Mouse (Mus musculus): ENCODE measurements around the gene Wdsub1.
"Not testable (repeated sequence)": the region's sequence is repeated elsewhere in the genome, so short reads cannot be mapped to it uniquely, and the experiment has no call there.

Wdsub1 gene

GRCm38 (mm10) chr2:59881831-59882741, at the start of gene Wdsub1:
Gene Wdsub1, minus strand, starts transcription at chr2:59882591.
- DNase-seq (ENCODE audit: low read depth, low spot score), result peak; percentile 94

GRCm38 (mm10) chr2:59913610-59914009, 31.2 kb upstream of the Wdsub1 start:
- DNase-seq (ENCODE audit: low read depth, low spot score), result no peak

DNA sequence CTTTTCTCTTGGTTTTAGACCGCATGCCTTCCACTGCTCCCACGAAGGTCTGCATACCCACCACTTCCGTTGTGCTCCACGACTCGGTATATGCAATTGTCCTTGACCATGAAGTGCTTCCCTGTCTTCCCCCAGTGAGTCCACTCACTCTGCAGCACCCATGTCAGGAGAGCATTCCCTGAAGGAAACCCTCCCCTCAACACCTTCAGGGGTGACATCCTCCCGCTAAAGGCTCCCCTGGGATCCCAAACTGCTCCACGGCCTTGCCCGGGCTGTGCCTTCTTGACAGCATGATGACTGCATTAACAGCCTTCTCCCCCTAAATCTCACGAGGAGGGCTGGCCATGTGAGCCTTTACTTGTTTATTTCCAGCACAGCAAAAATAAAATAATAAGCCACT, 25.7 kb upstream of the Wdsub1 start:
- no peak for DNase-seq (ENCODE audit: low read depth, low spot score)

DNA sequence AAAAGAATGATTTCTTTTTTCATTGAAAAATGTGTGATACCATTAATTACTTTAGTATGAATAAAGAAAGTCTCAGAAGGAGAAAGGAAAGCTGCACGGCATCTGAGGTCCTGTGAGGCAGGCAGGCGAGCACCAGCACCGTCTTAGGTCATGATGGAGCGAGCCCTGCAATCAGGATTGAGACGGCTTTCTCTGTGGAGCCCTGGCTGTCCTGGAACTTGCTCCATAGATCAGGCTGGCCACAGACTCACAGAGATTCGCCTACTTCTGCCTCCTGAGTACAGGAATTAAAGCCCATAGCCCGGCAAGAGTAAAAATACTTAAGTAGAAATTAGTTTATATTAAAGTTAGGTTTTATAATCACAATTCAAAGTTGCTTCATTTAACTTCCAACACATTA, 21.6 kb upstream of the Wdsub1 start:
- DNase-seq (ENCODE audit: low read depth, low spot score), result no peak

DNA sequence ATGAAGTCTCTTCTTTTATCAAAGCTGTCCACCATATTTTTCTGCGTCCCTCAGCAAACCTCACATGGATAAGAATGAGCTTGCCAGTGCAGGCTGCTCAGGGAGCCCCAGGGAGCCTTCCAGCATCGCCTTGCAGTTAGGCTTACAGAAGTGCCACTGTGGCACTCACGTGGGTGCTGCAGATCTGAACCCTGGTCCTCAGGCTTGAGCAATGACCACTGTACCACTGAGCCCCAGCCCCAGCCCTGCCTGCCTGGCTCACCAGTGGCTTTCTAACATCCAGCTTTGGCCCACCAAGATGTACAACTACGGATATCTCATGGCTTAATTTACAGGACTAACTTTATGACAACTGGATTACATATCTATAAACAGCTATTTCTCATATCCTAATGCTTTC, 16.3 kb upstream of the Wdsub1 start:
- DNase-seq (ENCODE audit: low read depth, low spot score), result no peak

DNA sequence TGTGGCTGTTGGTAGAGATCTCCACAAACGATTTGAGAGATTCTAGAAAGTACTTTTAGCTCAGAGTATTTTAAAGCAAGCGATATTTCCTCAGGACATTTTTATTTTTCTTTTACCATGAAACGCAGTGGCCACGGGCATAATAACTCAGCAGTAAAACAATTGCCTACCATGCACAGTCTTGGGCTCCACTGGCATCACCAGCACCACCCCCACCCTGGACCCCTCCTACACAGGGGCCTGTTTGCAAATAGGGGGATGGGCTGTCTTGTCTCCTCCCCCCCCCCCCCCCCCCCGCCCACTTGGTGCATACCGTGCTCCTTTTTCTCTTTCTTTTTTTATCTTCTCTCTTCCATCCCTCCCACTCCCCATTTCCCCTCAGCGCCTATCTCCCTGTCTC, 15.7 kb upstream of the Wdsub1 start:
- no peak for DNase-seq (ENCODE audit: low read depth, low spot score)

DNA sequence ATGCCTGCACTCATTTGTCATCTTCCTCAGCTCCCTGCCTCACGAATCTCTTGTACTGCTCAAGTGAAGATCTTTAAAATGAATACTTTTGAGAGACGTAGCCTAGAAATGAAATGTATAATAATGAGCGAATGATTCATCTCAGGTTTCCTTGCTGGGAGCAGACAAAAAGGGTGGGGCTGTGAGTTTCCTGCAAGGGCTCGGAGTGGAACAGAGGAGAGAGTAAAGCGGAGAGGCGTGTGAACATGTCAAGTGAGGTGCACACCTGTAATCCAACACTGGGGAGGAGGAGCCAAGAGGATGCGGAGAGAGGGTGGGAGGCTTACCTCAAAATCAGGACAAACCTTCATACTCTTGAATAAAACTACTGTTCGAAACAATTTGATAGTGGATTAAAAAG, 14.4 kb upstream of the Wdsub1 start:
- DNase-seq (ENCODE audit: low read depth, low spot score), result peak; percentile 56

- peak; percentile 92 for DNase-seq (ENCODE audit: low read depth, low spot score)
These were observed 14.0 kb upstream of the Wdsub1 start for GRCm38 (mm10) chr2:59896400-59896799.

- DNase-seq (ENCODE audit: low read depth, low spot score), result no peak
These were observed 7.3 kb upstream of the Wdsub1 start for GRCm38 (mm10) chr2:59889699-59890098.

DNA sequence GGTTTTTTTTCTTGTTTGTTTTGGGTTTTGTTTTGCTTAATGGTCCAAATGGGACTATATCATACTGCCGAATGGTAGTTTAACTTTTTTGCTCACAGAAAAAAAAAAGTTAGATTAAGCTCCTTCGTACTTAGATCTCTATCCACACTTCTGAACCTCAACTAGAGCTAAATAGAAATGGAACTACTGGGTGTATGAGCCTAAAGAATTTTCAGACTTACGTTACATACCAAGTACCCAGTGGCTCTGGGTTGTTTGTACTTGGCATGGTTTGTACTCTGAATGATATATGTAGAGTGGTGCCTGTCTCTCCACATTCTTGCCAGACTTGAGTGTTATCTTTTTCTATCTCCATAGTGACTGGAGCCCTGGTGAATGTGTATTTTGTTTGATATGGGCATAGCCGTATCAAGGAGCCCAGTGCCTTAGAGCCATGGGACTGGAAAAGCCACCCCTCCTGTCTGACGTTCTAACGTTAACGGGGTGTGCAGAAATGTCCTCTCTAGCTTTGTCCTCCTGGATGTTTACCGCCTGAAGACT, 421 bp upstream of the Wdsub1 start:
- no peak for DNase-seq (ENCODE audit: low read depth, low spot score)

DNA sequence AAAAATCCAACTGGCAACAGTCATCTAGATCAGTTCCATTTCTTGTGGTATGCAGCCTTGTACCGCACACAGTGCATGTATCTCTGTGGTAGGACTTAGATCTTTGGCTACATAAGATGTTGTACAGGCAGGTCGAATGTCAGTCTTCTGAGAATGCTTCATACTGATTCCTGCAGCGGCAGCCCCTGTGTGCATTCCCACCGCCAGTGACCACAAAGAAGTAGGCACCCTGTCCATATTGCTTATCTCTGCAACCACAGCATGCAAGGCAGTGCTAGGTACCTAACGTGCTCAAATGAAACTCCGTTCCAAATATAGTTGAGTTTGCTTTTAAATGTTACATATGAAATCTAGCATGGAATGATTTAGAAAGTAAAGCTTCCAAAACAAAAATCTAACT, 987 bp downstream of the Wdsub1 start:
- DNase-seq (ENCODE audit: low read depth, low spot score), result peak; percentile 43

DNA sequence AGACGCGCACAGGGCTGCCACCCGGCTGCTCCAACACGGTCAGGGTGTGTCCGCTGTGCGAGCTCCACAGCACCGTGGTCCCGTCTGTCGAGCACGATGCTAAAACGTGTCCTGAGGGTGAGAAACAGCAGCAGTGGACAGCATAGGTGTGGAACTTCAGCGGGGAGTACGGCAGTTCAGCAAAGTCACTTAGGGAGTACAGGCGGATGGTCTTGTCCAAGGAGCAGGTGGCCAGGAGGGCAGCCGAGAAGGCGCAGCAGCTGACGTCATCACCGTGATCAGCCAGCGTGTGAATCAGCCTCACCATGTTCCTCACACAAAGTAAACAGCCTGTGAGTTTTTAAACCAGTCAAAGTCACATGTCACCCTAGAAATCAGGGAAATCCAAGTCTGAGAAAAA, 4.2 kb downstream of the Wdsub1 start:
- DNase-seq (ENCODE audit: low read depth, low spot score), result no peak

GRCm38 (mm10) chr2:59877335-59877734, 5.1 kb downstream of the Wdsub1 start:
- DNase-seq (ENCODE audit: low read depth, low spot score), result no peak

DNA sequence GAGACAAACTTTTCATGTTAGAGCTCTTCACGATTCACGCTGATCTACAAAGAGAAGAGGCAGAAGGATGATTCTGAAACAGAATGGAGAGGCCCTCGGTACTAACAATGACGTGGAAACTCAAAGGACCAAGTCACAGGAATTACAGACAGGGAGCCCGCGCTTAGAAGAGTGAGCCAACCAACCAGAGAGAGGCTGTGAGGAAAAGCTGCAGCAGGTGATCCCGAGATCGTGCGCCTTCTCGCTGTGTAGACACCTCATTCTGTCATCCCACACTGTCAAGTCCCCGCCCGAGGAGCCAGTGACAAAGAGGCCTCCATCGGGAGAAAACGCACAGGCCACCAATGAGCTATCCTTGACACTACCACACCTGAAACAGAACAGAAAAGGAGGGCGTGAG, 5.9 kb downstream of the Wdsub1 start:
- DNase-seq (ENCODE audit: low read depth, low spot score), result no peak

DNA sequence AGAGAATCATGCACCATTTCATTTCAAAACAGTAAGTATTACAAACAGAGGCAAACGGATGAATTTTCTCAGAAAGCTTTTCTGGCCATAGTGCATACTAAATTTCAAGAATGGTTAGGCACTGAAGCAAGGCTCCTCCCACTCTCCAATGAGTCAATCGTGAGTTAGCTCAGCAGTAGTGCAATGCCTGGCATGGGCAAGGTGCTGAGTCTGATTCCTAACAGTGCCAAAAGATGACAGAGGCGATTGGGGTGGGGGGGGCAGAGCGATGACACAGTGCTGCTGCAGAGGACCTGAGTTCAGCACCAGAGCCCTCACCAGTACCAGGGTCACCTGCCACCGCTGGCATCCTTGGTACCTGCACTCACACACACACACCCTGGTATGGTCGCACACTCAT, 11.9 kb downstream of the Wdsub1 start:
- peak; percentile 83 for DNase-seq (ENCODE audit: low read depth, low spot score)

DNA sequence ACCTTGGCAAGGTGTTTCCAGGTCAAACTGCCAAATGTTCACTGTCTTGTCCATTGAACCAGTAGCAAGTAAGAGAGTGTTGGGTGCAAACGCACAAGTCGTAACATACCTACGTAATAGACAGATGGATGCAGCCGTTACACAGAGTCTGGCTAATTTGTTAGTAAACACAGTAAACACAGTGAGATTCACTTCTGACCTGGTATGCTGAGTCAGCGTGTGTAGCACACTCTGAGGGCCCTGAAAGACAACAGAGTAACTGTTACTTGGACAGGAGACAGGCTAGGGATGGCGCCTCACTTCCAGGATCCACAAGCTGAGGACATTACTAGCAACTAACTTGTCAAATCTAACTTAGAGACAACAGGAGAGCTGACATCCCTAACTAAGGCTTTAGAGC, 19.8 kb downstream of the Wdsub1 start:
- DNase-seq (ENCODE audit: low read depth, low spot score), result no peak

DNA sequence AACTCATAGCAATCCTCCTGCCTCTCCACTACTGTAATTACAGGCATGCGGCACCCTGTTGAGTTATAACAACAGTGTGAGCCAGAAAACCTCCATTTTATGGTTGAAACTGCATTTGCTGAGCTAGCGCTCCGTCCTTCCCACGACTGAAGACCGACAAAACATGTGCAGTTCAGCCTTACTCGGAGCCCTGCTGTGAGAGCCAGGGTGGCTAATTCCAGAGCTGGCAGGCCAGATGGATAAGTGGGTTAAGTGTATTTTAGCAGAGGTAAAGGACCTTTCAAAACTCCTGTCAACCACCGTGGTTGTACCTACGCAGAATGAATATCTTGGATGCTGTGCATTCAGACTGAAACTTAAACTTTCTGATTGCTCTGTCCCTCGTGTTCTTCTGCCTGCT, 28.0 kb downstream of the Wdsub1 start:
- DNase-seq (ENCODE audit: low read depth, low spot score), result no peak

DNA sequence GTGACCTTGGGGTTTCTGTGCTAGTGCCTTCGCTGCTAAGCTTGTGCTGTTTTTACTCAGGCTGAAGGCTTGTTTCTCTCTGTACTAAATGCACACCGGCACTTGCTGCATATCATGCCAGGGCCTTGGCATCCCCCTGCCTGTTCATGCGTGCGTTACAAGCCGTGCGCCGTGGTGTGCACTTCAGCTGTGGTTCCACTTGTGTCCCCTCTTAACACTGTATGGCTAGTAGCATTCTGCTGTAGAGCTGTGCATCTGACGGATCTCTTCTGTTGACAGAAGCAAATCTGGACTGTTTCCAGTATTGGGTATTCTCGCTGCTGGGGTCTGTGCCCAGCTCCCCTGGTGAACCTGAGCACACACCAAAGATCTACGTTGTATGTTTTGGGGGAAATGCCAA, 28.8 kb downstream of the Wdsub1 start:
- no peak for DNase-seq (ENCODE audit: low read depth, low spot score)

GRCm38 (mm10) chr2:59852916-59853315, 29.5 kb downstream of the Wdsub1 start:
- no peak for DNase-seq (ENCODE audit: low read depth, low spot score)

GRCm38 (mm10) chr2:59851885-59852284, 30.5 kb downstream of the Wdsub1 start:
- not testable (repeated sequence) for DNase-seq (ENCODE audit: low read depth, low spot score)

GRCm38 (mm10) chr2:59843848-59844247, 38.5 kb downstream of the Wdsub1 start:
- DNase-seq (ENCODE audit: low read depth, low spot score), result no peak

- no peak for DNase-seq (ENCODE audit: low read depth, low spot score)
These were observed 39.2 kb downstream of the Wdsub1 start for GRCm38 (mm10) chr2:59843156-59843555.

DNA sequence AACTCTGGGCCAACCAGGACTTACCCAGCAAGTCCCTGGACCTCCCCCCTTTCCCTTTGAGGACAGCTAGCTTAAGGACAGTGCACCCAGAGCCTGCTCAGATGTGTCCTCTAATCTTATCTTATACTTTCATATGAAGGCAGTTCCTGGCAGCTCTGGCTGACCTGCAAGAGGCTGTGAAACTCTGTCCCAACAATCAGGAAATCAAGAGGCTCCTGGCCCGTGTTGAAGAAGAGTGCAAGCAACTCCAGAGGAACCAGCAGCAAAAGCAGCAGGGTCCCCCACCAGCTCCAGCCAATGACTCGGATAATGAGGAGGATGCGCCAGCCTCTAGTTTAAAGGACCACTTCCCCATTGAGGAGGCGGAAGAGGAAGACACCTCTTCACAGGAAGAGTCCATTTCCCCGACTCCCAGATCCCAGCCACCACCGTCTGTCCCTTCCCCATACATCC, 39.8 kb downstream of the Wdsub1 start:
- DNase-seq (ENCODE audit: low read depth, low spot score), result no peak
